Mouse (Mus musculus): ENCODE measurements around the gene Slc22a7.
A peak's percentile ranks its signal among the peaks of the same experiment; 100 is the strongest.

The Slc22a7 gene

DNA sequence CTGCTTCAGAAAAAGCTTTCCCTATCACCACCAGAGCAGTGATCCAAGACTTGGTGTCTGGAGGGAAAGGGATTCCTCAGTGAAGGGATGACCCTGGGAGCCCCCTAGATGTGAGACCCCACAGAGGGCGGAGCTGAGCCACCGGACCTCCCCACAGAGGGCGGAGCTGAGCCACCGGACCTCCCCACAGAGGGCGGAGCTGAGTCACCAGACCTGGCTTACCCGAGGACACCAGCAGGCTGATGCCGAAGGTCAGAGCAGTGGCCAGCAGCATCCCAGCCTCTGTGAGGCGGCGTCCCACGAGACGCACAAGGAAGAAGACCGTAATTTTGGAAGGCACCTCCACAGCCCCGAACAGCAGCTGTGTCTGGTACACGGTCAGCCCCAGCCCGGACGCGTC lies 4.6 kb downstream of the Slc22a7 start:
- peak; percentile 50 for DNase-seq

DNA sequence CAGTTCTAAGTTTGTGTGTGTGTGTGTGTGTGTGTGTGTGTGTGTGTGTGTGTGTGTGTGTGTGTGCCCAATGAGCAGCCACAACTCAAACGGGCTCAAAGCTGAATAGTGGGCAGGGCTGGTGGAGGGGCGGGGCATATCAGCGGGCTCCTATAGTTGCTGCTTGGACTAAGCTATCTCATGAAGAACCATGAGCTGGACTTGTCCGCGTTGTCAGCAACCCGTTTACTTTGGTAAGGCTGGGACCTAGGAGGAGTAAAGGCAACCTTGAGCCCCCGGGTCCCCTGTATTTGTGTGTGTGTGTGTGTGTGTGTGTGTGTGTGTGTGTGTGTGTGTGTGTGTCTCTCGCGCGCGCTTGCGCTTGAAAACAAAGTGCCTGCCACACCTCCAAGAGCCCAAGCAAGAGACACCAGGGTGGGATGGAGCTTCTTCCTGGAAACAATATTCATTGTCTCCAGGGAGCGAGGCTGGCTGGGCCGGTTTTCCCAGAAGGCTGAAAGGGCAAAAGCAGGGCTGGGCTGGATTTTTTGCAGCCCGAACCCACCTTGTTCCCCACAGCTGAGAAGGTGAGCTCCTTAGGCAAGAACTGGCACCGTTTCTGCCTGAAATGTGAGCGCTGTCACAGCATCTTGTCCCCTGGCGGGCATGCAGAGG lies 9.4 kb downstream of the Slc22a7 start, which contains the start of gene Crip3:
TSS of gene Crip3 (plus strand) at position 166 of the 654 bp plus-strand sequence.
- no peak for DNase-seq

DNA sequence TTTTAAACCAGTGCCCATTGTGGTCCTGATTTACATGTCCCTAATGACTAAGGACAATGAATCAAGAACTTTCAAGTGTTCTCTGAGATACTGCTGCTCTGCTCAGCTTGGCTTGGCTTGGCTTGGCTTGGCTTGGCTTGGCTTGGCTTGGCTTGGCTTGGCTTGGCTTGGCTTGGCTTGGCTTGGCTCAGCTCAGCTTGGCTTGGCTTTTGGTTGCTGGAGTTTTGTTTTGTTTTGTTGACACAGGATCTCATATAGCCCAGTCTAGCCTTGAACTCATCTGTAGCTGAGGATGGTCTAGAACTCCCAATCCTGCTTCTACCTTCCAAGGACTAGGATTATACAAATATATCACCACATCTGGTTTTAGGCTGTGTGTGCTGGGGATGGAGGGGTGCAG lies 11.8 kb downstream of the Slc22a7 start:
- no peak for DNase-seq

DNA sequence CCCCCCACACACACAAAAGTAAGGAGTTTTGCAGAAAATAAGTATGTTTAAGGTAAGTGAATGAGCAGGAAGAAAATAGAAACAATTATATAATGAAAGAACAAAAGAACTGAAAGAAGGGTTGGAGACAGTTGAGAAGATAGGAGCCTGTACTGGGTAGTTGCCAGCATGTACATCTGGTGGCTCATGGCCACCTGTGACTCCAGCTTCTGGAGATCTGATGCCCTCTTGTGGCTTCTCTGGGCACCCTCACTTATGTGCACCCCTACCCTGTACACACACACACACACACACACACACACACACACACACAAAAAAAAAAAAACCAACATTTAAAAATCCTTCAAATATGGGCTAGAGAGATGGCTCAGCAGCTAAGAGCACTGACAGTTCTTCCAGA lies 18.5 kb downstream of the Slc22a7 start:
- DNase-seq: no peak

DNA sequence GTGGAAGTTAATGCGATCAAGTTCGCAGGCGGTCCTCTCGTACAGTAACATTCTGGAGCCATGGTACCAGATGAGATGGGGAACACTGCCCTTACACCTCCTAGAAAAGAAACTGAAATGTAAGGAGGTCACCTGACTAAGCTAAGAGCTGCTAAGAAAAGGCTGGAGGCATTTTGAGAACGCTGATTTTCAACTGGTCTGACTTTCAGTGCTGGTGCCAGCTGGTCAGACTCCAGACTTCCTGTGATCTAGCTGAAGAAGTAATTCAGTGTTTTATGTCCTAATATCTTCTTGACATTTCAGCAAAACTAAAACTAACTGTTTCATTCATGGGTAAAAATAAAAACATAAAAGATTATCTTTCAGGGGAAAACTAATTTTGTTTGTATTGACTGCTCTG lies 19.6 kb downstream of the Slc22a7 start:
- no peak for DNase-seq

DNA sequence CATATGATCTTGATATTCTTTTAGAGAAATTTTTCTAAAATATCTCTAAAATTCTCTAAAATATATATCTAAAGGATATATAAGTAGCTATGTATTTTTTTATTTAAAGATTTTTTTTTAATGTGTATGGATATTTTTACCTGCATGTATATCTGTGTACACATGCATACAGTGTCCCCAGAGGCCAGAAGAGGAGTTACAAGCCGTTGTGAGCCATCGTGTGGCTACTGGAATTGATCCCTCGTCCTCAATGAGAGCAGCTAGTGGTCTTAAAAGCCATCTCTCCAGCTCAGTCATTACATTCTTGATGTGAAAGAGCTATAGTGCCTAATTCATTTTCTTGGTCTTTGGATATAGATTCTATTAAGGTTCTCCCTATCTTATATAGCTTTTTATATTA lies 29.8 kb downstream of the Slc22a7 start:
- DNase-seq: no peak

DNA sequence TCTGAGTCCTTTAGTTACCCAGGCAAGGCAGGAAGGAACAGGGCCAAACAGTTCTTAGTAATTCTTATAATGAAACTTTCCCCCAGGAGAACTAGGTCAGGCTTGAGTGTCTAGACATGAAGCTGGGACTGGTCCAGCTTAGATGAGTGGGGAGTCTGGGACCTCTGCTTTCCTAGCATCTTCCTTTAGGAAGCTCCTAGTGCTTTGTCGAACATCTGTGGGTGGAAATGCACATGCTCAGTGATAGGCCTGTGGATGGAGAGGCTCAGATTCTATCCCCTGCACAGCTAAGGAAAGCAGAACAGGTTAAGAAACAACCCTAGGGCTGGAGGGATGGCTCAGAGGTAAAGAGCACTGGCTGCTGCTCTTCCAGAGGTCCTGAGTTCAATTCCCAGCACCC lies 43.6 kb downstream of the Slc22a7 start:
- DNase-seq: no peak

DNA sequence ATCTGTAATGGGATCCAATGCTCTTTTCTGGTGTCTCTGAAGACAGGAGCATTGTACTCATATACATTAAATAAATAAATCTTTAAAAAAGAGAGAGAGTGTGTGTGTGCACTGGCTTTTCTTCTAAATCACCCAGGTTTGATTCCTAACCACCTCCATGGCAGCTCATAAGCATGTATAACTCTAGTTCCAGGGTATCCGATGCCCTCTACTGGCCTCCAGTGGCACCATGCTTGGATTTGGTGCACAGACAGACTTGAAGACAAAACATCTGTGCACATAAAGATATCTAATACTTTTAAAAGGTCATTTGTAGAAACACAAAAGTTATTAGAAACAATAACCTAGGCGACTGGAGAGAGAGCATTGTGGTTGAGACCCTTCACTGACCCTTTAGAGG lies 45.2 kb downstream of the Slc22a7 start:
- DNase-seq: peak; percentile 27

DNA sequence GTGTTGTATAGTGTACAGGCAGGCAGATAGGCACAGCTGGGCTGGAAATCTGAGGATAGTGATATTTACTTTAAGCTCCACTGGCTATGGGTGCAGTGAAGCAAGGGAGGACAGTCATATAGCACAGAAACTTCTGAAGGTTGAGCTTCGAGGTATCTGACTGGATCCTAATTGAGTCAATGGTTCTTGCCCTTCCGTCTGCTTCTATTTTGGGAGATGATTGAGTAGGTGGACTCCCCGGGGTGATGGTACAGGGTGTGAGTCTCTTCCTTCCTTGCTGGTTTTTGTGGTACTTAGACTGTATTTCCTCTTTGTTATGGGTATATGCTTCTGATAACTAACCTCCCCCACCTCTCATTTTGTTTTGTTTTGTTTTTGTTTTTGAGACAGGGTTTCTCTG lies 50.1 kb downstream of the Slc22a7 start:
- no peak for DNase-seq

DNA sequence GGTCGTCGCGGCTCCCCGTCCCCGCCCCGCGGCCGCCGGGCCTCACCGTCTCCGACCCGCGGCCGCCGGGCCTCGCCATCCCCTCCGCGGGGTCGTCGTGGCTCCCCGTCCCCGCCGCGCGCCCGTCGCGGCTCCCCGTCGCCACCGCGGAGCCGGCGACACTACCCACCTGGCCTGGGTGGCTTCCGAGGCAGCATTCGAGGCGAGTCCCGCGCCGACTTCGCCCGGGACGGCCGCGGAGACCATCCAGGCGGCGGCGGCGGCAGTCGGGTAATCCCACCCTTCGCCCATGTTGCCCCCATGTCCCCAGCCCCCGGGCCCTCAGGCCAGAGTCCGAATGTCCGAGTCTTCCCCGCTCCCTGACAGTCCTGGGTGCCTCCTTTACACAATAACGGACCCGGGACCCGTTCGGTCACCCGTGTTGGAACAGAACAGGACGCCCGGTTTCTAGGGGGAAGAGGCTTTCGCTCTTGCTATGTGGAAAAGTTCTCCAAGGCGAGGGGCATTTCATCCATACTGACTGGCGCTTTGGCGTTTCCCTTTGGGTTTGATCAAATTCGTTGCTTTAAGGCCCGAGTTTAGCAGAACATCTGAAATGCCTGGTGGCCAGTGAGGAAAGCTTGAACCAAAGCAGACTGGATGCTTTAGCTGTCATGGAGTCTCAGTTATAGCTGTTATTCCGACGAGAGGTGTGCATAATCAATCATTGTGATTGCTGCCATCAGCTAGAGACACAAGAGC lies 54.0 kb downstream of the Slc22a7 start:
- DNase-seq: peak; percentile 32

DNA sequence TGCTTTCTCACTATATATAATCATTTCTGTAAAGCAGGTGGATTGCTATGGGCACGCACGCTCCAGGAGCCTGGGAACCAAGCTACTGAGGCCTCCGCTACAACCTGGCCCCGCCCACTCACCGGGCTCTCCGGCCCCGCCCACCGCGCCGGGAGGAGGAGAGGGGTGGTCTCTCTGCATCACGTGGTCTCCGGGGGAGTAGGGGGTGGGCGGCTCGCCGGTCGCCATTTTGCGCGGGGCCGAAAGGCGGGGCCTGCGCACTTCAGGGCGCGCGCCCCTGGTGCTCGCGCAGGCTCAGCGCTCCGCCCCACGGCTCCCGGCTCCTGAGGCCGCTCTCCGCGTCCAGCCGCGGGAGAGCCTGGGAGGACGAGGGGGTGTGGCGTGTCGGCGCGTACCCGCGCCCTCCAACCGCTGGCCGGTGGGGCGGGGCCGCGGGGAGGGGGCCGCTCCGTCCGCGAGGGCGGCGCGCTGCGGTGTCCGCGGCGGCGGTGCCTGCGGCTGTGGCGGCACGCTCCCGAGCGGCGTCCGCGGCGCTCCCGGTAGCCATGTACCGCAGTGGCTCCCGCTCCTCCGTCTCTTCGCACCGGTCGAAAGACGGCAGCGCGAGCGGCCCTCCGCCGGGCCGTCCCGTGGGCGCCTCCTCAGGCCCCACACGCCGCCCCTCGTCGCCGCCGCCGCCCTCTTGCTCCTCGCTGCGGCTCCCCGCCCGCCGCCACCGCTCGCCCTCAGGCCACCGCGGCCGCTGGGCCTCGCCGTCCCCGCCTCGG lies 54.8 kb downstream of the Slc22a7 start, which contains the start of gene Zfp318:
TSS of gene Zfp318 (plus strand) at position 438 of the 767 bp plus-strand sequence.
- peak; percentile 98 for DNase-seq

Measured in kidney, adult 11 months (tissue).